8 mouse cellular contexts compared by ENCODE assay signal in the genomic region with DNA sequence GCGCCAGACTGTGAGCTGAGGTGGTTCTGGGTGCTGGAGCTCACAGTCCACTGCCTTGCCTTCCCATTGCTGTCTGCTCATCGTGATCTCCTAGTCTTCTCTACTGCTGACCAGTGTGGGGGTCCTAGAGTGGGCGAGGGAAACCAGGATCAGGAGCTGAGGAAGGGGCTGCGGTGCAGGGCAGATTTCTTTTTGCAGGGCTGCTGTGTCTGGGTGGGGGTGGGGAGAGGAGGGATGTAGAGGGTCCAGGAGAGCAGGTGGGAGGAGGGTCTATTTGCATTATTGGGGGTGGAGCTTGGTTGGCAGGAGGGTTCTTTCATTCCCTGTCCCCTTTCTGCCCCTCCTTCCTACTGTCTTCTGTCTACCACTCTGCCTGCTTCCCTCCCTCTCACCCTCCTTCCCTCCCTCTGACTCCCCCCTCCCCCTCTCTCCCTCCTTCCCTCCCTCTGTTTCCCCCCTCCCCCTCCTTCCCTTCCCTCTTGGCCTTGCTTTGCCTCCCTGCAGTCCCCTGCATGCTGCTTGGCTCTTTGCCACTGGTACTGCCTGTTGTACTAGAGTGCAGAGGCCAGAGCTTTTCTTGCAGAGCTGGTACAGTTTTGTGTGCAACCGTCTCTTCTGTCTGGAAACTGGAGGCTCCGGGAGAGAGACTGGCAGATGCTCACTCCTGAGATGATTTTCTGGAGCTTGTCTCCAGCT. TPM values are rescaled to one million over a fixed set of nuclear protein-coding genes. Genes with fewer than 3 reads are reported as not detected.
DNase-seq lines count a peak whose midpoint lies in the region; ATAC-seq lines count a peak whose summit lies in the region.

No protein-coding gene starts in this region.

- H3K27me3 ChIP-seq in forebrain, embryonic 11.5 days (ENCODE audit: control insufficient read depth, insufficient read depth, low read length), result no peaks in the 10 kb centered on the region
- no peaks in the 10 kb centered on the region for H3K27me3 ChIP-seq in liver, embryonic 16.5 days (ENCODE audit: control insufficient read depth, insufficient read depth, low read depth, low read length)

- H3K4me3 ChIP-seq in forebrain, embryonic 11.5 days (ENCODE audit: low read depth, low read length), result no peak overlapping the region
- no peak overlapping the region for H3K4me3 ChIP-seq in liver, embryonic 16.5 days (ENCODE audit: low read depth, low read length)

- ATAC-seq in forebrain, embryonic 11.5 days (replicated peaks; ENCODE audit: low FRiP score), result peak; percentile 87
- ATAC-seq in liver, embryonic 16.5 days (ENCODE audit: low read depth), result peak; percentile 15; the same call in 1 of the 2 replicates

- H3K9me3 ChIP-seq in forebrain, embryonic 11.5 days (ENCODE audit: control insufficient read depth, low read length), result no peaks in the 10 kb centered on the region
- H3K9me3 ChIP-seq in liver, embryonic 16.5 days (replicated peaks; ENCODE audit: control insufficient read depth, low read length), result no peaks in the 10 kb centered on the region

- peak overlapping the region; percentile 73 for H3K27ac ChIP-seq in forebrain, embryonic 11.5 days (ENCODE audit: low read depth, low read length)
- H3K27ac ChIP-seq in liver, embryonic 16.5 days (ENCODE audit: low read length), result peak overlapping the region; percentile 61

- peak; percentile 55 for DNase-seq in layer of hippocampus, adult 11-12 months (ENCODE audit: low spot score)
- DNase-seq in layer of hippocampus, adult 9-10 months (ENCODE audit: low spot score), result no peak
- peak; percentile 48 for DNase-seq in adrenal gland, postnatal 25 days
- DNase-seq in forebrain, embryonic 11.5 days (ENCODE audit: low spot score), result peak; percentile 84
- peak; percentile 67 for DNase-seq in kidney, adult 18-20 months
- DNase-seq in right cerebral cortex, postnatal 10 days (ENCODE audit: low spot score in 2 of 2), result peak; percentile 73 to 74
- DNase-seq in spleen, postnatal 4 days (ENCODE audit: low spot score in 2 of 2), result no peak

- peak overlapping the region; percentile 38 for H3K4me2 ChIP-seq in forebrain, embryonic 11.5 days (ENCODE audit: low read depth, low read length, severe bottlenecking)
- H3K4me2 ChIP-seq in liver, embryonic 16.5 days (ENCODE audit: low read depth, low read length), result no peak overlapping the region

- WGBS in forebrain, embryonic 11.5 days, result 13% methylated on average over 6 of the region's 6 CpGs
- WGBS in liver, embryonic 16.5 days (ENCODE audit: insufficient replicate concordance), result 56% methylated on average over 6 of the region's 6 CpGs

- H3K36me3 ChIP-seq in forebrain, embryonic 11.5 days (ENCODE audit: control insufficient read depth, insufficient read depth, low read length), result no peaks in the 10 kb centered on the region; the same call in 1 of the 2 replicates
- H3K36me3 ChIP-seq in liver, embryonic 16.5 days (ENCODE audit: control insufficient read depth, insufficient read depth), result no peaks in the 10 kb centered on the region

- peaks cover 72% of the 10 kb centered on the region for H3K4me1 ChIP-seq in forebrain, embryonic 11.5 days (replicated peaks; ENCODE audit: control insufficient read depth, insufficient read depth, low read length)
- H3K4me1 ChIP-seq in liver, embryonic 16.5 days (ENCODE audit: control insufficient read depth, low read depth, low read length), result peaks cover 58% of the 10 kb centered on the region

- H3K9ac ChIP-seq in forebrain, embryonic 11.5 days (ENCODE audit: low read length), result peak overlapping the region; percentile 48
- no peak overlapping the region for H3K9ac ChIP-seq in liver, embryonic 16.5 days (ENCODE audit: low read depth, low read length)

RNA-seq across cellular contexts. Expression of gene Ssbp3, which starts 28.9 kb away (rescaled TPM):
- total RNA-seq in adrenal gland, postnatal 25 days (2021), result 70.8 and 82.6 TPM in 2 replicates
- polyA plus RNA-seq in forebrain, embryonic 11.5 days (2014; fragmentation: Nextera tagmentation; extraction: Ambion mirVana), result 135 and 138 TPM in 2 replicates
- polyA plus RNA-seq in liver, embryonic 16.5 days (2015; fragmentation: Nextera tagmentation; extraction: Ambion mirVana), result 27.4 and 31.5 TPM in 2 replicates

Comparison
In these comparisons a context has a peak if more than half of its experiments do, and no peak if none do; other contexts are left out.
1. DNase-seq: peak in layer of hippocampus, adult 11-12 months (single experiment), adrenal gland, postnatal 25 days (single experiment), forebrain, embryonic 11.5 days (single experiment), kidney, adult 18-20 months (single experiment) and right cerebral cortex, postnatal 10 days (2 of 2); none in layer of hippocampus, adult 9-10 months (single experiment) and spleen, postnatal 4 days (0 of 2).